Mouse (Mus musculus): ENCODE data around the gene Acoxl. TPM values are rescaled to one million over a fixed set of nuclear protein-coding genes. Genes with fewer than 3 reads are reported as not detected.

The Acoxl gene
- total and polyA plus RNA-seq, 3 experiments, result 0.05 TPM; not detected in 1

DNA sequence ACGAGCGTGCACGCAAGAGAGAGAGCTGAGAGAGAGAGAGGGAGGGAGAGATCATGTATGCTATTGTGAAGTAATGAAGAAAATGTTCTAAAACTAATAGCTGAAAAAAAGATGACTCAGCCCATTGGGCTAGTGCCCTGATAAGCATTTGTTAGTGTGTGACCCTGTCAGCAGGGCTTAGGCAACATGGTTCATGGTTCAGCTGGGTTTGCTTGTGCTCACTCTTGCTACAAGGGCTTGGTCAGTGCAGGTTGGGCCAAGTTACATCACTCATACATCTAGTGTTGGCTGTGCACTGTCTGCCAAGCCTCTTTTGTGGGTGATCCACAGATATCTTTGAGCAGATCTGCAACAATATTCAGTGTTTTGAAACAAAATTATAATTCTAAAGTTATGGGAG lies 194.8 kb downstream of the Acoxl start:
- peaks cover 5% of the 10 kb centered on the region; the same call in 1 of the 2 replicates for H3K27me3 ChIP-seq (ENCODE audit: insufficient read depth, low read length)
- no peaks in the 10 kb centered on the region for H3K4me1 ChIP-seq (ENCODE audit: insufficient read depth, low read depth, low read length)
- TF ChIP-seq POLR2AphosphoS5 (IDR thresholded peaks at IDR 0.05; ENCODE audit: insufficient replicate concordance, low read depth, low read length), result no peak
- TF ChIP-seq TAL1 (conservative IDR thresholded peaks at IDR 0.05; ENCODE audit: low read depth, low read length), result no peak
- no peak for TF ChIP-seq GATA2 (IDR thresholded peaks at IDR 0.05; ENCODE audit: borderline replicate concordance, low read depth, low read length)
- no peak for TF ChIP-seq CTCF (IDR thresholded peaks at IDR 0.05; ENCODE audit: low read depth, low read length)
- no peak for TF ChIP-seq GATA1 (IDR thresholded peaks at IDR 0.05; ENCODE audit: borderline replicate concordance, low read length)
- DNase-seq (ENCODE audit: low spot score), result no peak
- no peak for ATAC-seq (ENCODE audit: extremely low read depth, insufficient number of reproducible peaks, low FRiP score, poor library complexity, severe bottlenecking)
- H3K9me3 ChIP-seq (replicated peaks), result no peaks in the 10 kb centered on the region
- H3K4me3 ChIP-seq (ENCODE audit: low read depth, low read length), result no peak overlapping the region
- no peaks in the 10 kb centered on the region for H3K36me3 ChIP-seq (replicated peaks)

DNA sequence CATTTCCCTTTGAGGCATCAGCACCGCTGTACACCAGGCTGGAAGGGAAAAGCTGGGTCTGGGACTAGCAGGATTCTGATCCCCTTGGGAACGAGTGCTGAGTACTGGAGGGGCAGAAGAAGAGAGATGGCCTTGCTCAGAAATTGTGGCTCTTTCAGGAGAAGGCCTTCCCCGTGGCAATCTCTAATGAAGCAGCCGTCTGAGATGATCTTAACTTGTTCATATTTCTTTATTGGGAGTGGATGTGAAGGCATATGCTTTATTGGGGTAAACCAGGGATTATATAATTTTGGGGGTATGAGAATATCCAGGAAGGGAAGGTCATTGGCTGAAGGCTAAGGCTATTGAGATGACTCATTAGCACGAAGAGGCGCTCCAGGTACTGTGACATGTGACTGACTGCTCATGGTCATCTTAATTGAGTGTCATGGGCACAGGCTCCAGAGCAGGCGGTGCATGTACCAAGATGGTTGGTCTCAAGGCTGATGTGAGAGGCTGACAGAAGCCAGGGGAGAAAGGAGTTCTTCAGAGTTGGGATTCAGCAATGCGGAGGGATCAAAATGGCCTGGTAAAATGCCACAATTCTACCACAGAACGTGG lies 195.5 kb downstream of the Acoxl start:
- ATAC-seq (ENCODE audit: extremely low read depth, insufficient number of reproducible peaks, low FRiP score, poor library complexity, severe bottlenecking) (no peak), DNase-seq (ENCODE audit: low spot score) (no peak)
- peaks cover 5% of the 10 kb centered on the region; the same call in 1 of the 2 replicates for H3K27me3 ChIP-seq (ENCODE audit: insufficient read depth, low read length)
- H3K4me3 ChIP-seq (ENCODE audit: low read depth, low read length), result no peak overlapping the region
- H3K9me3 ChIP-seq (replicated peaks), result no peaks in the 10 kb centered on the region
- TF ChIP-seq GATA2 (IDR thresholded peaks at IDR 0.05; ENCODE audit: borderline replicate concordance, low read depth, low read length) (no peak), GATA1 (IDR thresholded peaks at IDR 0.05; ENCODE audit: borderline replicate concordance, low read length) (no peak)
- no peaks in the 10 kb centered on the region for H3K4me1 ChIP-seq (ENCODE audit: insufficient read depth, low read depth, low read length)
- H3K36me3 ChIP-seq (replicated peaks), result no peaks in the 10 kb centered on the region

DNA sequence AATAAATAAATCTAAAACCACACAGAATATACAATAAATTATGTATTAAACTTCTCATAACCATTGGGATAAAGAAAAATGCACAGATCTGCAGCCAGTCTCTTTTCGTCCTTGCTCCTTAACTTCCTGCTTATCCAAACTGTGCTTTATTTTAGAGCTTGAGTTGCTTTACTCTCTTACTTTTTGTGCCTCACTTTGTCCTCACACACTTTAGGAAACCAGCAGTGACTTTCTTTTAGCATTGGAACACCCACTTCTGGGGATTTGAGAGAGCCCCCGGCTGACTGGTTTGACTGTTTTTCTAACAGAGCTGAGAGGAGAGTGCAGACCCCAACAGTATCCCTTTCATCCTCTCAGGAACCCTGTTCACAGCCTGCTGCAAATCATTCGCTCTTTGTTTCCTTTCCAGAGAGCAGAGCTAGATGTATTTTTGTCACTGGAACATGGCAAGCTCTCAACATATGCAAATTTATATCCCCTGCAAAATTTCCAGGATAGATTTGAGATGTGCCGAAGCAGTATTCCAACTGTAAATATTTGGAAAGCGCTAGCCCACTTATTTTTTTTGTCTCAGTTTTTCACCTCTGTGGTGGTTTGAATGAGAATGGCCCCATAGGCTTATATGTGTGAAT lies 199.7 kb downstream of the Acoxl start:
- DNase-seq (ENCODE audit: low spot score) (no peak), ATAC-seq (ENCODE audit: extremely low read depth, insufficient number of reproducible peaks, low FRiP score, poor library complexity, severe bottlenecking) (no peak)
- H3K27me3 ChIP-seq (ENCODE audit: insufficient read depth, low read length), result peaks cover 2% of the 10 kb centered on the region; the same call in 1 of the 2 replicates
- no peaks in the 10 kb centered on the region for H3K4me1 ChIP-seq (ENCODE audit: insufficient read depth, low read depth, low read length)
- no peak for TF ChIP-seq GATA1 (IDR thresholded peaks at IDR 0.05; ENCODE audit: borderline replicate concordance, low read length)
- TF ChIP-seq TAL1 (conservative IDR thresholded peaks at IDR 0.05; ENCODE audit: low read depth, low read length), result no peak
- no peak for TF ChIP-seq GATA2 (IDR thresholded peaks at IDR 0.05; ENCODE audit: borderline replicate concordance, low read depth, low read length)
- H3K9me3 ChIP-seq (replicated peaks), result no peaks in the 10 kb centered on the region
- no peaks in the 10 kb centered on the region for H3K36me3 ChIP-seq (replicated peaks)
- no peak overlapping the region for H3K4me3 ChIP-seq (ENCODE audit: low read depth, low read length)

DNA sequence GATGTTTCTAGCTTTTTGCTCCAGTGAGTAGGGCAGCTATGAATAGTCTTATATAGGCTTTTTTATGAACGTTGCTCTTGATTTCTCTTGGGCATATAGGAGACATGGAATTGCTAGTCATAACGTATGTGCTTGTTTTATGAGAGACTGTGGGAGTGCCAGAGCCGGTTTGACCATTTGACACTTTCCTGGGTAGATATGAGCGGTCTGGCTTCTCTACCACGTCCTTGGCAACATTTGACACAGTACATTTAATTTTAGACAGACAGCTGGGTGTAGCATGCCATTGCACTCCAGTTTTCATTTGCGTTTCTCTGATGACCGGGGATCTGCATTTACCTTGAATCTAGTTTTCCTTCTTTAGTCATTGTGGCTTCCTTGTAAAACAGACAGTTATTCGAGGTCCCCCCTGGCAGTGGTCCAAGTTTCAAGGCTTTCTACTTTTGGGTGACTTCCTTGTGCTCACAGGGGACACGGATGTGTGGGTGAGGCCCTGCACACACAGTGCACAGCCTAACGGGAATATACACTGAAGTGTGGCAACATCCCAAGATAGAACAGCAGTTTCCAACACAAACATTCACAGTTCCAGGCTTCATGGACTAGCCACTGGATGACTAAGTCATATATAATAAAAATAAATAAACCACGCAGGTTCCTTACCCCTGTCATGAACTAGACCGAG lies 202.5 kb downstream of the Acoxl start:
- Histone ChIP-seq H3K4me3 (ENCODE audit: low read depth, low read length) (no peak overlapping the region), H3K9me3 (replicated peaks) (no peaks in the 10 kb centered on the region), H3K27me3 (ENCODE audit: insufficient read depth, low read length) (peaks cover 5% of the 10 kb centered on the region; the same call in 1 of the 2 replicates), H3K4me1 (ENCODE audit: insufficient read depth, low read depth, low read length) (no peaks in the 10 kb centered on the region), H3K36me3 (replicated peaks) (no peaks in the 10 kb centered on the region)
- no peak for TF ChIP-seq POLR2AphosphoS5 (IDR thresholded peaks at IDR 0.05; ENCODE audit: insufficient replicate concordance, low read depth, low read length)
- TF ChIP-seq GATA1 (IDR thresholded peaks at IDR 0.05; ENCODE audit: borderline replicate concordance, low read length), result no peak
- no peak for TF ChIP-seq GATA2 (IDR thresholded peaks at IDR 0.05; ENCODE audit: borderline replicate concordance, low read depth, low read length)
- no peak for TF ChIP-seq CTCF (IDR thresholded peaks at IDR 0.05; ENCODE audit: low read depth, low read length)
- no peak for TF ChIP-seq TAL1 (conservative IDR thresholded peaks at IDR 0.05; ENCODE audit: low read depth, low read length)
- DNase-seq (ENCODE audit: low spot score) (no peak), ATAC-seq (ENCODE audit: extremely low read depth, insufficient number of reproducible peaks, low FRiP score, poor library complexity, severe bottlenecking) (no peak)

DNA sequence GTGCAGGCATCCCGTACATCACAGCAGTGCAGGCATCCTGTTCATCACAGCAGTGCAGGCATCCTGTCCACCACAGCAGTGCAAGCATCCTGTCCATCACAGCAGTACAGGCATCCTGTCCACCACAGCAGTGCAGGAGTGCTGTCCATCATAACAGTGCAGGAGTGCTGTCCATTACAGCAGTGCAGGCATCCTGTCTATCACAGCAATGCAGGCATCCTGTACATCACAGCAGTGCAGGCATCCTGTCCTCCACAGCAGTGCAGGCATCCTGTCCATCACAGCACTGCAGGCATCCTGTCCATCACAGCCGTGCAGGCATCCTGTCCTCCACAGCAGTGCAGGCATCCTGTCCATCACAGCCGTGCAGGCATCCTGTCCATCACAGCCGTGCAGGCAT lies 207.8 kb downstream of the Acoxl start:
- TF ChIP-seq GATA2 (IDR thresholded peaks at IDR 0.05; ENCODE audit: borderline replicate concordance, low read depth, low read length) (no peak), GATA1 (IDR thresholded peaks at IDR 0.05; ENCODE audit: borderline replicate concordance, low read length) (no peak), POLR2AphosphoS5 (IDR thresholded peaks at IDR 0.05; ENCODE audit: insufficient replicate concordance, low read depth, low read length) (peak; percentile 60; the same call in 1 of the 2 replicates), TAL1 (conservative IDR thresholded peaks at IDR 0.05; ENCODE audit: low read depth, low read length) (0 out of 2 replicates have a peak, but pooled peaks have one; percentile 12)
- no peak for ATAC-seq (ENCODE audit: extremely low read depth, insufficient number of reproducible peaks, low FRiP score, poor library complexity, severe bottlenecking)
- H3K4me1 ChIP-seq (ENCODE audit: insufficient read depth, low read depth, low read length), result peaks cover 3% of the 10 kb centered on the region; the same call in 1 of the 2 replicates
- no peak for DNase-seq (ENCODE audit: low spot score)
- peak overlapping the region; percentile 44; the same call in 1 of the 2 replicates for H3K4me3 ChIP-seq (ENCODE audit: low read depth, low read length)
- no peaks in the 10 kb centered on the region for H3K9me3 ChIP-seq (replicated peaks)
- H3K27me3 ChIP-seq (ENCODE audit: insufficient read depth, low read length), result peaks cover 19% of the 10 kb centered on the region
- no peaks in the 10 kb centered on the region for H3K36me3 ChIP-seq (replicated peaks)

DNA sequence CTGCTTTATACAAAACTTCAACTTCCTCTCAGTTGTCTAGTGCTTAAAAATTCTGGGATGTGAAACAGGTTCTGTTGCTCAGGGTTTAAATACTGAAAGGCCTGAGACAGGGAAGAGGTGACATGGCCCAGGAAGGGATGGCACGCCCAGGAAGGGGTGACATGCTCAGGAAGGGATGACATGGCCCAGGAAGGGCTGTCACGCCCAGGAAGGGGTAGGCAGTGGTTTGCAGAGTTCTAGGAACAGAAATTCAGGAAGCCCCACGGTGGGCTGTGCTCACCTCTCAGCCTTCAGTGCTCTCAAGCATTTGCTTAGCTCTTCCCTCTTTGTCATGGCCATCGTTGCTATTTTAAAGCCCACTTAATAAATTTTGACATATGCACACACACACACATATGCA lies 216.2 kb downstream of the Acoxl start:
- no peak for DNase-seq (ENCODE audit: low spot score)
- ATAC-seq (ENCODE audit: extremely low read depth, insufficient number of reproducible peaks, low FRiP score, poor library complexity, severe bottlenecking), result no peak
- no peak overlapping the region for H3K4me3 ChIP-seq (ENCODE audit: low read depth, low read length)
- peaks cover 2% of the 10 kb centered on the region; the same call in 1 of the 2 replicates for H3K27me3 ChIP-seq (ENCODE audit: insufficient read depth, low read length)
- no peak for TF ChIP-seq GATA1 (IDR thresholded peaks at IDR 0.05; ENCODE audit: borderline replicate concordance, low read length)
- TF ChIP-seq CTCF (IDR thresholded peaks at IDR 0.05; ENCODE audit: low read depth, low read length), result no peak
- no peaks in the 10 kb centered on the region for H3K36me3 ChIP-seq (replicated peaks)
- no peaks in the 10 kb centered on the region for H3K9me3 ChIP-seq (replicated peaks)
- H3K4me1 ChIP-seq (ENCODE audit: insufficient read depth, low read depth, low read length), result peaks cover 16% of the 10 kb centered on the region
